Mouse (Mus musculus) kidney, postnatal 36 days (tissue): ENCODE data around the gene 1500009C09Rik.
A peak's percentile ranks its signal among the peaks of the same experiment; 100 is the strongest.

ENCODE experiments used
- DNase-seq, 2 experiments: peaks; one replicate each; pipeline ENCODE4 v3.0.0; 2021 to 2022; ENCODE audit warnings: mixed read lengths in 2 of 2

The 1500009C09Rik gene

GRCm38 (mm10) chr15:82252097-82252496 is at the start of gene 1500009C09Rik:
Gene 1500009C09Rik (plus strand): TSS chr15:82252397.
- no peak for DNase-seq

- no peak for DNase-seq
Measured at GRCm38 (mm10) chr15:82203090-82203489, 49.1 kb upstream of the 1500009C09Rik start.

GRCm38 (mm10) chr15:82203611-82204351 is 48.4 kb upstream of the 1500009C09Rik start:
- no peak for DNase-seq

- no peak for DNase-seq
Measured at GRCm38 (mm10) chr15:82204680-82205371, 47.4 kb upstream of the 1500009C09Rik start.

GRCm38 (mm10) chr15:82206365-82207104 is 45.7 kb upstream of the 1500009C09Rik start:
- DNase-seq: peak in 1 of 2 experiments; percentile 44

- DNase-seq: no peak
Measured at GRCm38 (mm10) chr15:82207105-82207459, 45.1 kb upstream of the 1500009C09Rik start.

GRCm38 (mm10) chr15:82207504-82208219 is 44.5 kb upstream of the 1500009C09Rik start:
- no peak for DNase-seq

- DNase-seq: no peak
Measured at GRCm38 (mm10) chr15:82208307-82208706, 43.9 kb upstream of the 1500009C09Rik start.

GRCm38 (mm10) chr15:82209295-82210050 is 42.7 kb upstream of the 1500009C09Rik start:
- DNase-seq: no peak

- DNase-seq: no peak
Measured at GRCm38 (mm10) chr15:82210801-82211200, 41.4 kb upstream of the 1500009C09Rik start.

GRCm38 (mm10) chr15:82211281-82211680 is 40.9 kb upstream of the 1500009C09Rik start:
- no peak for DNase-seq

GRCm38 (mm10) chr15:82211911-82212751 is 40.1 kb upstream of the 1500009C09Rik start:
- peak in 1 of 2 experiments; percentile 39 for DNase-seq

- no peak for DNase-seq
Measured at GRCm38 (mm10) chr15:82212752-82213063, 39.5 kb upstream of the 1500009C09Rik start, which contains the start of gene Shisa8. Gene Shisa8 (minus strand): TSS chr15:82212815.

- DNase-seq: no peak
Measured at GRCm38 (mm10) chr15:82213222-82213621, 39.0 kb upstream of the 1500009C09Rik start.

GRCm38 (mm10) chr15:82215332-82216046 is 36.7 kb upstream of the 1500009C09Rik start:
- DNase-seq: no peak

GRCm38 (mm10) chr15:82216142-82216827 is 35.9 kb upstream of the 1500009C09Rik start:
- DNase-seq: no peak

- no peak for DNase-seq
Measured at GRCm38 (mm10) chr15:82217039-82217438, 35.2 kb upstream of the 1500009C09Rik start.

GRCm38 (mm10) chr15:82217980-82218379 is 34.2 kb upstream of the 1500009C09Rik start:
- DNase-seq: no peak

- DNase-seq: no peak
Measured at GRCm38 (mm10) chr15:82218778-82219666, 33.2 kb upstream of the 1500009C09Rik start.
